Mouse (Mus musculus): ENCODE measurements at regions not wholly inside any gene's neighbourhood (a gene's known extent, or its start where the extent isn't known, plus 50 kb on each side); places are given as distances from the start of the nearest gene placed in this dataset.

DNA sequence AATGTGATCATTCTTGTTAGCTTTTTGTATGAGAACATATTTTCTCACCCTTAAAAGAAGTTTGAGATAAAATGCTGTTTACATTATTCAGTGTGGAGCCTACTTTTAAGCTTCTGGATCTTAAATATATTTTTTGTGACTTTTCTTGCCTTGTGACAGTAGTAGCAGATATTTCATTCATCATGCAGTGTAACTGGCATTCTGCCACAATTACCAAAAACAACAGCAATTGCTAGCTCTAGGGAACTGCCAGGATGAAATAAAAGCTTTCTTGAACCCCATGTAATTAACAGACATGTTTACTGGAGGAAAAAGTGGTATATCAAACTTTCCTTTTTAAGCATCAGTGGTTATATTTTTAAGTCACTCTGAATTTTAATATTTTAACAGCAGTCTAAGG lies 600.9 kb upstream of the Pcdh9 start:
- TF ChIP-seq CTCF (IDR thresholded peaks at IDR 0.05; ENCODE audit: borderline replicate concordance, extremely low read depth, insufficient read depth, insufficient read length): no peak
- no peak for TF ChIP-seq POLR2A (IDR thresholded peaks at IDR 0.05; ENCODE audit: borderline replicate concordance, extremely low read depth, insufficient read depth, insufficient read length, poor library complexity, severe bottlenecking)

Data from brain, embryonic 14.5 days (tissue).